Mouse (Mus musculus) thymus, postnatal 4 days (tissue): ENCODE results near the gene Sult6b1.

Experiments used
- DNase-seq: peaks from one replicate; pipeline ENCODE4 v3.0.0; 2021

Sult6b1 gene

DNA sequence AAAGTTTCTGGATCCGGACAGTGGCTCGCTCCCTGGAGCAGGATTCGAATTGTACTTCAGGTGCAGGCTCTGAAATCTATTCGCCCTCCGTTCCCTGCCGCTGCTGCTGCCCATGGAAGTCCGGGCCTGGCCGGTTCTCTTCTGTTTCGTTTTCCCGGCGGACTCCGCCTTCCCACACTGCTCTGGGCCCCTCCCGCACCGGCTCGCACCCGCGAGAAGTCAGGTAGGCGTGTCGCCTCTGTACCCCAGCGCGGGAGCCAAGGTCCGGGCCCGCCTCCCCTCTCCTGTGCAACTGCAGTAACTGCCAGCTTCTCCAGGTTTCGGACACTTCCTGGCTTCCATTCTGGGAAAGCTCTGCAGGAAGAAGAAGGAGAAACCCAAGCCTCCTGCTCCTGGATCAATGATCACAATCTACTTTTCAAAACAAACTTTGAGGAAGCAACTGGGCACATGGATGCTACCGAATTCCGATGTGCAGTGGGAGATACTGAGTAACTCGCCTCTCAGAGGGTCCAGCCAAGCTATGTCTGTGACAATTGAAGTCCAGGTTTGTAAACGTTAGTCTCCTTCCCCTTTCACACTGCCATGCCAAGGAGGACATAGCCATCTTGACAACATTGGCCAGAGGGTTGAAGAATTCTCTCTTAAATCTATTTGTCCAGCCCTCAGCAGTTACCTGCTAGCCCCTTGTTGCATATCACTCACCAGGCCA, 24.2 kb downstream of the Sult6b1 start, which contains the start of gene Eif2ak2:
Gene Eif2ak2, minus strand, starts transcription at position 173 of the 712 bp plus-strand sequence.
- peak; percentile 79 for DNase-seq

DNA sequence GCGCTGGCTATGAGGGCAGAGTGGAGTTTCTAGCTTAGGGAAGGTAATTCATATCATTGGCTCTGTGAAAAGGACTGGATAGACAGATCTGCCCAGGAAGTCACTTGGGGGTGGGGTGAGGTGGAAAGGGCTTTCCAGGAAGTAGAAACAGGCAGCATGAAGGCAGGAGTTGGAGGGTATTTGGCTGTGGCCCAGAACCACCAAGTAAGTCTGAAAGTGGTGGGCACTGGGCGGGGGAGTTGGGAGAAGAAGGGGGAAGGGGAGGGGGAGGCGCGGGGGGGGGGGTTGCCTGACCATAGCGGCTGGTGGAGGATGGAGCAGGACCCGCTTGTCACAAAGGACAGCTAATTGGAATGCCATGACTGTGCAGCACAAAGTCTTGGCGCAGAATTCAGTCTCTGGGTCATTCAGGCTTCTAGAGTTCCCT, 24.9 kb downstream of the Sult6b1 start:
- DNase-seq = peak; percentile 29

DNA sequence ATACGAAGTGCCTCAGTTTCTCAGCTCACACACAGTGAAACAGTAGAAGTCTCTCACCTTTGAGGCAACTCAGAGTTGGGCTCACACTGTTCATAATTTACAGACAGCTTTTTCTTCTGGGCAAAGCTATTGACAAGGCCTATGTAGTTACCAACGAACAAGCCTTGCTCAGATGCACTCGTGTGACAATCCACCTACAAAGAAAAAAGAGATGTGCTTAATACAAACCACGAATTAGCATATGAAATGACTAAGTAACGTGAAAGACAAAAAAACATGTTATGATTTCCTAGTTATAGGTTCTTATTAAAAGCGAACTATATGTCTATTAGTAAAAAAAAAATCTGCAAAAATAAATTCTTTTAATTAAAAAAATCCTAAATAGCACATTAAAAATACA, 32.9 kb downstream of the Sult6b1 start:
- DNase-seq = no peak

DNA sequence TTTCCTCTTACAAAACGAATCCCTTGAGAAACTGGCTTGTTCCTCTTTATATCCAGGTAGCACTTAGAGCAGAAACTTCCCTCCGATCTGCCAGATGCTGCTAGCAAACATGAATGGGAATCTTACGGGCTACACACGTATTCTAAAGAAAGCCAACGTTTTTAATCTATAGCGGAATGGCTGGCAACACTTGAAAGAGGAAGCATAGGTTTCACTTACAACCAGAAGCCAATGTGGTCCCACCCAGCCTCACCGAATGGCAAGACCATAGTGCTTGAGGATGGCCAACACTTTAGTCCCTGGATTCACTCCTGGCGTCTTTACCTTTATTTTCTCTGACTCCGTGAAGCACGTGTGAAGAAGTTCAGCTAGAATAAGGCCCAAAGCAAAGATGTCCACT, 50.5 kb downstream of the Sult6b1 start:
- no peak for DNase-seq

DNA sequence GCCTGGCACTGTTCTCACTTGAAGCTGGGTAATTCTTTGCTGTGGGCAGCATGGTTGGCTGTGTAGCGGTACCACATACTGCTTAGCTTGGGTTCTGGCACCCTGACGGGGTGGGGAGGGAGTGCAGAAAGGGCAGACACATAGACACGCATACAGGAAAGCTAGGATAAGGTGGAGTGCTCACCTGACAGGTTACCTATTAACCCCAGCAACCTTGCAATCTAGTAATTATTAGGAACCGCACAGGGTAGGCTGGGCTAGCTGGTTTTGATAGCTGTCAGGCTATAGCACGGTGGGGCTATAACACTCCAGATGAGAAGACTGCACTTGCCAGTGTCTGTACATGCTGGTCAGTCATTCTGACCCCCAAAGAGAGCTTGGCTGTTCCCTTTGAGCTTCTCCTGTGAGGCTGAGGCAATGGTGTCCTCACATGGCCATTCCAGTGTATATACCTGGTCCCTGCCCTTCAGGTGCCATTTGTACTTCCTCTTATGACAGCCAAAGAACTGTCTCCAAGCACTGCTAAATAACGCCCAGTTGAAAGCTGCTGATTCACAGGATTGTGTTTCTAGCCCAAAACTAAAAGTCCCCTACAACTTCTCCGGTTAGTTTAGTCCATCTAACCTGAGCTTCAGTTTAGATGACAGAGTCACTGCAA, 64.4 kb downstream of the Sult6b1 start:
- DNase-seq = no peak

DNA sequence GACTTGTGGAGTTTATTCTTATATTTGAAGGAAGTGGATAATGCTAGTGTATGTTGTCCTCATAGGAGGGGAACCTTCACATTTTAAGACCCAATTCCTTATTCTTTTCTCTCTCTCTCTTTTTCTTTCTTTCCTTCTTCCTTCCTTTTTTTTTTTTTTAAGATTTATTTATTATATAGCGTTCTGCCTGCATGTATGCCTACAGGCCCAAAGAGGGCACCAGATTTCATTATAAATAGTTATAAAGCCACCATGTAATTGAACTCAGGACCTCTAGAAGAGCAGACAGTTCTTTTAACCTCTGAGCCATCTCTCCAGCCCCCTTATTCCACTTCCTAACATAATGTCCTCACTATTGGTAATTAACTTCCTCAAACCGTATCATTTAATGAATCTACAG, 70.7 kb downstream of the Sult6b1 start:
- DNase-seq = no peak

DNA sequence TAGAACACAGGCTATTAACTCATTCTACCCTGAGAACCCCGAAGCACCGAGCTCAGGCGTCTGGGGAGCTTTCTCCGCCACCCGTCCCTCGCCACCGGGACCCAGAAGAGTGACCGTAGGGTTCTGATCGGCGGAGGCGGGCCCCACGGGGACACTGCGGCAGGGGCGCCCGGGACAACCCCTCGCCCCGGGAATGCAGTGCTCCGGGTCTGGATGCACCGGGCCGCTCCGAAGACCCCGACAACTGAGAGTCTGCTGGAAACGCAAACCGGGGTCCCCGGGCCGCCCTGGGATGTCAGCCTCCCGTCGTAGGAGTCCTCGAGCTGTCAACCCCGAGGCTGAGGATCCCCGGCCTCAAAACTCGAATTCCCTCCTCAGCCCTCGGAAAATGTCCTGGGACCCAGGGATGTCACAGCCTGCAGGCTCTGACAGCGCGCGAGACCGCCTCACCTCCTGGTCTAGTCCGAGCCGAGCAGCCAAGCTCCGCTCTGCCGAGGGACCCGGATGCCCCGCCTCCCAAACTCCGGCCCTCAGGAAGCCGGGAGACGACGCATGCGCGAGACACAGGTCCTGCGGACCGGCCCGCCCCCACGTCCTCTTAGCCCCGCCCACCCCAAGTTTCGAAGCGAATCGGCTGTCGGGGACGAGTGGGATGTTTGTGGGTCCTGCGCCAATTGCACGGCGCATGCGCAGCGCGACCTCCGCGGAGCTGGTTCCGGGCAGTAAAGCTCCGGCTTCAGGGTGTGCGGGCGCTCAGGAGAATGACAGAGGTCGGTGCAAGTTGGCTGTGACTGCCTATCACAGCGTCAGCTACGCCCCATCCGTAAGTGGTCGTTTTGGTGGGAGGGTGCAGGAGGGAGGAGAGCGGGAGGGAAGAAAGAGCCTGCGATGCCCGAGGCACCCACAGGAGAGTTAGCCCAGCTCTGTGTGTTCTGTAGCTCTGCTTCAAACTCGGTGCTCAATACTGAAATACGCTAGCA, 71.6 kb downstream of the Sult6b1 start, which contains the start of the genes Heatr5b and Gpatch11:
Gene Heatr5b, minus strand, starts transcription at position 509 of the 980 bp plus-strand sequence.
Gene Gpatch11, plus strand, starts transcription at position 712 of the 980 bp plus-strand sequence.
- peak; percentile 100 for DNase-seq
